Mouse (Mus musculus): Measurements from ENCODE around the gene Capn2. TPM values are rescaled to one million over a fixed set of nuclear protein-coding genes. Genes with fewer than 3 reads are reported as not detected.

The Capn2 gene
- polyA plus RNA-seq, 1 experiment = 2.4 TPM

DNA sequence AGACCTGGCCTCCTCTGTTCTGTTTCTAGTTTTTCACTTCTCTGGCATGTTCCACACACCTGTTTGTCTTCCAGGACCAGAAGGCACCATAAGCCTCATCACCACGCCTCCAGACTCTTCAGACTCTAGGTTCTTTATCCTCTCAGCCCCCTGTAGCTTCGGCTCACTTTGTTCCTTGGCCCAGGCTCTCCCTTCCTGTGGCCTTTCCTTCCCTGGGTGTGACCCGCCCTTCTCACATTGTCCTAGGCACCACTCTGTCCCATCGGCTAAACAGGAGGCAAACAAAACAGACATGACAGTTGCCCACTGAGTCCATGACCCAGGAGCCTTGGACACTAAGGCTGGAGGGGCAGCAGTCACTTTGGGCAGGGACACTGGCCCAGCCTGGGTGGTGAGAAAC is 17.2 kb downstream of the Capn2 start:
- H3K4me1 ChIP-seq (ENCODE audit: control insufficient read depth, insufficient read depth, low read length) = peaks cover 17% of the 10 kb centered on the region
- no peaks in the 10 kb centered on the region for H3K27me3 ChIP-seq (ENCODE audit: control insufficient read depth, insufficient read depth, low read length)
- no peak for TF ChIP-seq POLR2A (IDR thresholded peaks at IDR 0.05; ENCODE audit: control insufficient read depth, low read depth, low read length)
- no peak overlapping the region for H3K4me3 ChIP-seq (ENCODE audit: control insufficient read depth, low read depth, low read length)
- peak overlapping the region; percentile 1; the same call in 1 of the 2 replicates for H3K27ac ChIP-seq (ENCODE audit: control insufficient read depth, insufficient read depth, low read depth, low read length)
- no peaks in the 10 kb centered on the region for H3K36me3 ChIP-seq (ENCODE audit: control insufficient read depth, insufficient read depth, low read length)

DNA sequence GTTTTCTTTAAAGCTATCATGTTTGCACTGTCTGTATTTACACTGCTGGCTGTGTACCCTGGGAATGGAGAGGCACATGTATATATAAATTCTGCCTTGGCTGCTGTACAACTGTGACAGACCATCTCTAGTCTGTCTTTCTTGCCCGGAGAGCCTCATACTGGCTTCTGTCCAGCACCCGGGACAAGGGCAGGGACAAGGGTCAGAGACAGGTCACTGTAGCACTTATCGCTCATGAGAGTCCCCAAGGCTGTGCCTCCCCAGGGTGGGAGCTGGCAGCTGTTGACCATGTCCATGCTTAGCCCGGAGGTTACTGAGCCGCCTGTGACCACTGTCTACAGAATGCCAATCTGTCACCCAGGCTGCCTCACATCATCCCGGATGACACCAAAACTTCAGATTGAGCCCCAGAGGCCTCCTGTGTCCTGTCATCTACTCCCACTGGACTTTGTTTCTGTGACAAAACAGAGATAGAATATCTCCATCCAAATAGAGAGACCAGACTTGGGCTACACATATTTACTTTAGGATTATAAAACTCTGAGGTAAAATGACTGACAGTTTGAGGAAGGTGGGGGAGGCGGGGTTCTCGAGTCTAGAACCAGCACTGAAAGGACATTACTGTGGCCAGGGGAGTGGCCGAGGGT is 17.8 kb downstream of the Capn2 start:
- H3K4me1 ChIP-seq (ENCODE audit: control insufficient read depth, insufficient read depth, low read length) = peaks cover 19% of the 10 kb centered on the region
- no peaks in the 10 kb centered on the region for H3K36me3 ChIP-seq (ENCODE audit: control insufficient read depth, insufficient read depth, low read length)
- TF ChIP-seq POLR2A (IDR thresholded peaks at IDR 0.05; ENCODE audit: control insufficient read depth, low read depth, low read length) (no peak), CTCF (IDR thresholded peaks at IDR 0.05; ENCODE audit: control insufficient read depth, insufficient read depth, insufficient replicate concordance, low read depth, low read length) (no peak)
- peak overlapping the region; percentile 1; the same call in 1 of the 2 replicates for H3K27ac ChIP-seq (ENCODE audit: control insufficient read depth, insufficient read depth, low read depth, low read length)
- H3K27me3 ChIP-seq (ENCODE audit: control insufficient read depth, insufficient read depth, low read length) = no peaks in the 10 kb centered on the region
- no peak overlapping the region for H3K4me3 ChIP-seq (ENCODE audit: control insufficient read depth, low read depth, low read length)

DNA sequence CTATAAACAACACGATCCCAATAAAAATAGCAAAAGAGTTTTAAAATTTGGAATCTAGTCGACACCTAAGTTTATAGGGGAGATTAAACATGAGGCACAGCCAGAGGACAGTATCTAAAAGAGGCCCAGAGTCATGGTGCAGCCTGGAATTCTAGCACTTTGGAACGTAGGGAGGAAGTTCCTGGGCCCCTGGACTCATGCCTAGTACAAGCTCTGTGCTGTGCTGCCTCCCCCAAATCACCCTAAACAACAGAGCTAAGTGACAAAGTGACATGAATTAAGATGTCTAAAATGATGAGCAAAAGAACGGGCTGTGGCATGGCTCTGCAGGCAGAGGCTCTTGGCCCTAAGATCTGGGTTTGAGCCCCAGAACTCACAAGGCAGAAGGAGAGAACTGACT is 19.7 kb downstream of the Capn2 start:
- Histone ChIP-seq H3K36me3 (ENCODE audit: control insufficient read depth, insufficient read depth, low read length) (no peaks in the 10 kb centered on the region), H3K4me1 (ENCODE audit: control insufficient read depth, insufficient read depth, low read length) (peaks cover 22% of the 10 kb centered on the region), H3K27me3 (ENCODE audit: control insufficient read depth, insufficient read depth, low read length) (no peaks in the 10 kb centered on the region), H3K27ac (ENCODE audit: control insufficient read depth, insufficient read depth, low read depth, low read length) (no peak overlapping the region), H3K4me3 (ENCODE audit: control insufficient read depth, low read depth, low read length) (no peak overlapping the region)
- TF ChIP-seq POLR2A (IDR thresholded peaks at IDR 0.05; ENCODE audit: control insufficient read depth, low read depth, low read length) (no peak), CTCF (IDR thresholded peaks at IDR 0.05; ENCODE audit: control insufficient read depth, insufficient read depth, insufficient replicate concordance, low read depth, low read length) (no peak)

DNA sequence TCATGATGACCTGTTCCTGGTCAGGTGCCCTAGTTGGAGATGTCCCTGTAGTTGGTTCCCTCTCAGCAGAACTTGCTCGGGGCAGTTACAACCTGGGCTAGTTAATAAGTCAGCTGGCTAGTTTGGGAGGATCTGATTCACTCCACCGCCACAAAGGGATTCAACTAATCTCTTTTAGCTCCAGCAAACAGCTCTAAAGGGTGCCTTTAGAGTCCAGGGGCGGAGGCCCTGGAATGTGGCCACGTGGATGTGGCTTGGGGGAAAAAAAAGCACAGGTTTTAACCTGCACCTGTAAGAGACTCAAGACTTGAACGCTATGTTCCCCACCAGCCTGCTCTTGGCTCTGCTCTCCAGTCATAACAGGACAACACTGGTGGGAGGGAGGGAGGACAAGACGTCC is 20.7 kb downstream of the Capn2 start:
- Histone ChIP-seq H3K27ac (ENCODE audit: control insufficient read depth, insufficient read depth, low read depth, low read length) (no peak overlapping the region; the same call in none of the 2 replicates), H3K4me3 (ENCODE audit: control insufficient read depth, low read depth, low read length) (no peak overlapping the region)

DNA sequence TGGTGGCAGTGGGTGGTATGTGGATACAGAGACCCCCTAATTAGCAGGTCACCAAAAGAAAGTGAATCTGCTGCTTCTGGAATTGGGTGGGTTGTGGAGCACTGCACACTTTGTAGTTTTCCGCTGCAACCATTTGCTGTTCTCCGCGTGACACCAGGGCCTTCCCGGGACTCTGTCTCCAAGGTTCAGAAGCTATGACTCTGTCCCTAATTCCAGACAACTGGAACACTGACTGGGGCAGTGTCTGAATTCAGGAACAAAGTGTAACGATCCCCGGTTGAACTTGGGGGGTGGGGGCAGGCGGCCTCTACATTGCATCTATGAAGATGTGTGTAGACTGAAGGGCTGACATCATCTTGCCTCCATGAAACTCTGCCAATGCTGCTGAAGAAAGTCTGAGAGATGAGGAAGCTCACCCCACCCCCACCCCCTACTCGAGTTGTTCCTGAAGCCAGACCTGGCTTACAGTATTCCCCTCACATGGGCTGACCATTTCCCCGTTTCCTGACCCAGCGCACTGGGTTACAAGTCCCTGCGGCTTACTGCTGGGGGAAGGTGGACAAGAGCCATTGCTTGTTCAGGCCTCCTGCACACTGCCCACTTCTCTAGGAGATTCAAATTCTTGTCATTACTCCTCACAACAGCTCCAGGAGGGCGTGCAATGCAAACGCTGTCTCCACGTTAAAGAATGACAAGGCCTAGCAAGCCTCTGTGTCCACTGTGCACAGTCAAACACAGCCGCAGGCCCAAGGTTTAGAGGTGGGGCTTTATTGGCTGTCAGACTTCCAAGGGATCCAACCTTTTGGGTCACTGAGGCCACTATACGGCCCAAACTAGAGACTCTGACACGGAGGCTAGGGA is 22.9 kb downstream of the Capn2 start:
- Histone ChIP-seq H3K36me3 (ENCODE audit: control insufficient read depth, insufficient read depth, low read length) (no peaks in the 10 kb centered on the region; the same call in 1 of the 2 replicates), H3K4me1 (ENCODE audit: control insufficient read depth, insufficient read depth, low read length) (peaks cover 37% of the 10 kb centered on the region)
- TF ChIP-seq CTCF (IDR thresholded peaks at IDR 0.05; ENCODE audit: control insufficient read depth, insufficient read depth, insufficient replicate concordance, low read depth, low read length) (no peak), POLR2A (IDR thresholded peaks at IDR 0.05; ENCODE audit: control insufficient read depth, low read depth, low read length) (no peak)

More for the DNA sequence above, 20.7 kb downstream of the Capn2 start:
- H3K36me3 ChIP-seq (ENCODE audit: control insufficient read depth, insufficient read depth, low read length) = no peaks in the 10 kb centered on the region; the same call in 1 of the 2 replicates
- no peak for TF ChIP-seq POLR2A (IDR thresholded peaks at IDR 0.05; ENCODE audit: control insufficient read depth, low read depth, low read length)
- TF ChIP-seq CTCF (IDR thresholded peaks at IDR 0.05; ENCODE audit: control insufficient read depth, insufficient read depth, insufficient replicate concordance, low read depth, low read length) = no peak
- H3K27me3 ChIP-seq (ENCODE audit: control insufficient read depth, insufficient read depth, low read length) = no peaks in the 10 kb centered on the region
- peaks cover 24% of the 10 kb centered on the region for H3K4me1 ChIP-seq (ENCODE audit: control insufficient read depth, insufficient read depth, low read length)

DNA sequence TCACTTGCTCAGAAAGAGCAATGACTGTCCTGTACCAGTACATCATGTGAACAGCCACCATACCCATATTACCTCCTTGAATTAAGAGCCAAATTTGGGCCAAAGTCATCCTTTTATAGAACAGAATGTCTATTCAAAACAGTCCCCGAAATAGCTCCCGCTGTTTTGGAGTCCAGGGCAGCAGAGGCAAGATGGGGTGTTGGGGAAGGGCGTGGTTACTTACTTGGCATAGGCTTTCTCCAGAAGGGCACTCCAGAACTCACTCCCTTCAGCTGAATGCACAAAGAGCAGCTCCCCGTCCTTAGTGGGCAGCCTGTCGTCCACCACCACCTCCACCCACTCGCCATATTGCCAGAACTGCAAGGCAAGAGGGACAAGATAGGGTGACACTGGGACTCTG is 25.6 kb downstream of the Capn2 start:
- no peaks in the 10 kb centered on the region for H3K27me3 ChIP-seq (ENCODE audit: control insufficient read depth, insufficient read depth, low read length)
- H3K36me3 ChIP-seq (ENCODE audit: control insufficient read depth, insufficient read depth, low read length) = no peaks in the 10 kb centered on the region; the same call in 1 of the 2 replicates
- no peak overlapping the region for H3K4me3 ChIP-seq (ENCODE audit: control insufficient read depth, low read depth, low read length)
- peaks cover 41% of the 10 kb centered on the region for H3K4me1 ChIP-seq (ENCODE audit: control insufficient read depth, insufficient read depth, low read length)
- no peak for TF ChIP-seq POLR2A (IDR thresholded peaks at IDR 0.05; ENCODE audit: control insufficient read depth, low read depth, low read length)
- no peak for TF ChIP-seq CTCF (IDR thresholded peaks at IDR 0.05; ENCODE audit: control insufficient read depth, insufficient read depth, insufficient replicate concordance, low read depth, low read length)
- no peak overlapping the region; the same call in 1 of the 2 replicates for H3K27ac ChIP-seq (ENCODE audit: control insufficient read depth, insufficient read depth, low read depth, low read length)

More for the DNA sequence above, 22.9 kb downstream of the Capn2 start:
- Histone ChIP-seq H3K27me3 (ENCODE audit: control insufficient read depth, insufficient read depth, low read length) (no peaks in the 10 kb centered on the region), H3K27ac (ENCODE audit: control insufficient read depth, insufficient read depth, low read depth, low read length) (peak overlapping the region; percentile 59), H3K4me3 (ENCODE audit: control insufficient read depth, low read depth, low read length) (peak overlapping the region; percentile 16)

DNA sequence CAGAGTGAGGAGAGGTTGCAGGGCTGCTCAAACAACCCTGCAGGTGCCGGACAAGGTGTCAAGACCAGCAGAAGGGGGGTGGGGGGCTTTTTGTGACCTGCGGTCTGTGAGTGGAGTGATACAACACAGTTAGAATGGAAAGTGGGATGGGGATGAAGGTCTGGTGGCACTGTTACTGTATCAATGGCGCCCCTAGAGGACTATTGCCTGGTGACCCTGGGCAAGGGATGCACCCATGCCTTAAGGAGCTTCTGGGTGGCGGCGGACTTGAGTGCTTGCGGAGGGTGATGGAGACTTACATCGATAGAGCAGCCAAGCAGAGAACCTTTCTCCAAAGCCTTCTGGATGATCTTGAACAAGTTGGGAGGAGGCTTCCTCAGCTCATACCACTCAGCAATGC is 26.8 kb downstream of the Capn2 start:
- H3K4me1 ChIP-seq (ENCODE audit: control insufficient read depth, insufficient read depth, low read length) = peaks cover 35% of the 10 kb centered on the region
- H3K4me3 ChIP-seq (ENCODE audit: control insufficient read depth, low read depth, low read length) = peak overlapping the region; percentile 77
- no peak overlapping the region; the same call in 1 of the 2 replicates for H3K27ac ChIP-seq (ENCODE audit: control insufficient read depth, insufficient read depth, low read depth, low read length)
- no peaks in the 10 kb centered on the region for H3K27me3 ChIP-seq (ENCODE audit: control insufficient read depth, insufficient read depth, low read length)
- TF ChIP-seq CTCF (IDR thresholded peaks at IDR 0.05; ENCODE audit: control insufficient read depth, insufficient read depth, insufficient replicate concordance, low read depth, low read length) (no peak), POLR2A (IDR thresholded peaks at IDR 0.05; ENCODE audit: control insufficient read depth, low read depth, low read length) (no peak)
- H3K36me3 ChIP-seq (ENCODE audit: control insufficient read depth, insufficient read depth, low read length) = no peaks in the 10 kb centered on the region; the same call in 1 of the 2 replicates
